Mouse (Mus musculus): Measurements from ENCODE around the gene Paox. TPM values are rescaled to one million over a fixed set of nuclear protein-coding genes. Genes with fewer than 3 reads are reported as not detected.

The Paox gene
- polyA plus RNA-seq, 1 experiment from 2014 or later: 19.6 TPM

DNA sequence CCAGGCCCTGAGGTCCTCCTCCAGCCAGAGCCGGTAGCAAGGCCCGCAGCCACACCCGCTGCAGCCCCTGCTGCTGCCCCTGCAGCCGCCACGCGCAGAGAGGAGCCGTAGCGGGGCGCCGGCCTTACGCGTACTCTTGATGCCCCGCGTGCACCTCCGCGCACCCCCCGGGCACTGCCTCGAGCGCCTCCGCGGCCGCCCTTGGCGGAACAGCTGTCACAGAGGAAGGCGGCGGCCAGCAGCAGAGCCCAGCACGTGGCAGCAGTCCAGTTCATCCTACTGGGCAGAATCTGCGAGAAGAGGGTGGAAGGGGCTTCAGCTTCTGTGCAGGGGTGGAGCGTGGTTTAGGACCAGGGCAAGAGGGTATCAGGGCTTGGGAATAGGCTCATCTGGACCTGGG lies 37.8 kb downstream of the Paox start:
- H3K4me2 ChIP-seq (replicated peaks): peak overlapping the region; percentile 58
- H3K27me3 ChIP-seq: peaks cover 63% of the 10 kb centered on the region
- H3K4me3 ChIP-seq: peak overlapping the region; percentile 33
- WGBS: under 1% methylated on average over 28 of the region's 28 CpGs
- no peak for ATAC-seq (ENCODE audit: low FRiP score, low read depth)
- H3K9me3 ChIP-seq: no peaks in the 10 kb centered on the region
- H3K9ac ChIP-seq: peak overlapping the region; percentile 57
- no peak overlapping the region for H3K27ac ChIP-seq
- peaks cover 8% of the 10 kb centered on the region for H3K36me3 ChIP-seq
- peaks cover 8% of the 10 kb centered on the region; the same call in 1 of the 2 replicates for H3K4me1 ChIP-seq

- H3K4me1 ChIP-seq: peaks cover 8% of the 10 kb centered on the region; the same call in 1 of the 2 replicates
- WGBS: 20% methylated on average over 4 of the region's 4 CpGs
- H3K36me3 ChIP-seq: peaks cover 8% of the 10 kb centered on the region
- H3K4me3 ChIP-seq: peak overlapping the region; percentile 33
- ATAC-seq (ENCODE audit: low FRiP score, low read depth): no peak
- H3K27me3 ChIP-seq: peaks cover 66% of the 10 kb centered on the region
- H3K9ac ChIP-seq: no peak overlapping the region
- no peak overlapping the region for H3K27ac ChIP-seq
- H3K9me3 ChIP-seq: no peaks in the 10 kb centered on the region
- peak overlapping the region; percentile 58 for H3K4me2 ChIP-seq (replicated peaks)
These were observed 38.2 kb downstream of the Paox start for GRCm38 (mm10) chr7:140153829-140154217.

DNA sequence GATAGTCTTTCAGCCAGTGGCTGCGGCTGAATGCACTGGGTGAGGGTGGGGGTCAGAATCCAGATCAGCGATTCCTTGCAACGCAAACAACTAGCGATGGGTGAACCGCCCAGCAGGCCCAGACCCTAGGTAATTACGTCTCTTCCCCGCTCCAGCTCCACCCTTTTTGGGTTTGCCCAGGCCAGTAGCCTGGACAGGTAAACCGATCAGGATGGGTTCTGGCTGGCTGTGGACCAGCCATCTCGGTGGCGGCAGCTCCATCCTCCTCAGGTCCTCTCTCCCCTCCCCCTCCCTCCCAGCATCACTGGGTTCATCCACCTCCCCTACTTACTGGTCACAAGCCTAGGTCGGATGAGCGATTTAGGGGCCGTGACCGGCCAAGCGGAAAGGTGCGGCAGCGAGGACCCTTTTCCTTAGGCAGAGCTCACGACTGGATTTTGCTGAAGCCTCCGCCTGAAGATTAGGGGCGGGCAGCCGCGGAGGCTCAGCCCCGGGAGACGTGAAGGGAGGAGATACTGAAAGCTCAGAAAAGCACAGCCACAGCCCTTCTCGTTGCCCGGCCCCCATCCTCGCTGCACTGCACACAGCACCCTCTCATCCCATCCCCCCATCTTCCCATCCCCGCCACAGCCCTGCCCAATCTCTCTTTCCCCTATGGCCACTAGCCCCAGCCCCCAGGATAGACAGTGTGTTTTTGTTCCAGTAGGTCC lies 38.8 kb downstream of the Paox start, which contains the start of gene Sprn:
Gene Sprn (minus strand): TSS at position 660 of the 710 bp plus-strand sequence.
- Histone ChIP-seq H3K4me2 (replicated peaks) (peak within 1 kb of the TSS; percentile 58), H3K4me1 (peaks cover 8% of the 10 kb centered on the region; the same call in 1 of the 2 replicates), H3K27me3 (peaks cover 66% of the 10 kb centered on the region), H3K27ac (no peak within 1 kb of the TSS), H3K4me3 (peak within 1 kb of the TSS; percentile 33), H3K36me3 (peaks cover 8% of the 10 kb centered on the region), H3K9me3 (no peaks in the 10 kb centered on the region), H3K9ac (peak within 1 kb of the TSS; percentile 45; the same call in 1 of the 2 replicates)
- no peak for ATAC-seq (ENCODE audit: low FRiP score, low read depth)
- WGBS: 4% methylated on average over 28 of the region's 28 CpGs

- H3K4me2 ChIP-seq (replicated peaks): no peak overlapping the region
- 76% methylated on average over 3 of the region's 3 CpGs for WGBS
- peaks cover 24% of the 10 kb centered on the region for H3K27me3 ChIP-seq
- no peak overlapping the region for H3K9ac ChIP-seq
- no peaks in the 10 kb centered on the region for H3K36me3 ChIP-seq
- H3K9me3 ChIP-seq: no peaks in the 10 kb centered on the region
- no peak overlapping the region for H3K4me3 ChIP-seq
- no peak overlapping the region for H3K27ac ChIP-seq
- no peaks in the 10 kb centered on the region for H3K4me1 ChIP-seq
- no peak for ATAC-seq (ENCODE audit: low FRiP score, low read depth)
These were observed 44.8 kb downstream of the Paox start for GRCm38 (mm10) chr7:140160363-140160762.

GRCm38 (mm10) chr7:140164664-140165063 lies 49.1 kb downstream of the Paox start, which contains the start of gene Olfr522:
TSS of gene Olfr522 (minus strand) at chr7:140164764.
- Histone ChIP-seq H3K9ac (no peak within 1 kb of the TSS), H3K4me3 (no peak within 1 kb of the TSS), H3K9me3 (no peaks in the 10 kb centered on the region), H3K4me1 (no peaks in the 10 kb centered on the region), H3K27ac (no peak within 1 kb of the TSS), H3K27me3 (no peaks in the 10 kb centered on the region), H3K4me2 (replicated peaks) (no peak within 1 kb of the TSS), H3K36me3 (no peaks in the 10 kb centered on the region)
- ATAC-seq (ENCODE audit: low FRiP score, low read depth): no peak
- WGBS: 72% methylated on average over 7 of the region's 7 CpGs

DNA sequence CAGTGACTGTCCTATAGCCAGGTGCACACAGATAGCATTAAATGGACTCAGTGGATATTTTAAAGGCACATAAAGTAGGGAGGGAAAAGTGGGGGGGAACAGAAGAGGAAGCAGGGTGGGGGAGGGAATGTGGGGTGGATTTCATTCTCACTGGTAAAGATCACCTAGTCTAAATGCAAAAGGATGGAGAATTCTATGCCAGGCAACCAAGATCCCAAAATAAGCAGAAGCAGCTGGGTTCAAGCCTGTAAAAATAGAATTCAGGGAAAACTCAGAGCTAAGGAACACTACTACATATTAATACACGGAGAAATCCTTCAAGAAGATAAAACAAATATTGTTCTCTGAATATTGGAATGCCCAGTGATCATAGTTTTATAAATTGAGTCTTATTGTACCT lies 52.4 kb downstream of the Paox start:
- no peak for ATAC-seq (ENCODE audit: low FRiP score, low read depth)
- 83% methylated on average over 1 of the region's 1 CpGs for WGBS

DNA sequence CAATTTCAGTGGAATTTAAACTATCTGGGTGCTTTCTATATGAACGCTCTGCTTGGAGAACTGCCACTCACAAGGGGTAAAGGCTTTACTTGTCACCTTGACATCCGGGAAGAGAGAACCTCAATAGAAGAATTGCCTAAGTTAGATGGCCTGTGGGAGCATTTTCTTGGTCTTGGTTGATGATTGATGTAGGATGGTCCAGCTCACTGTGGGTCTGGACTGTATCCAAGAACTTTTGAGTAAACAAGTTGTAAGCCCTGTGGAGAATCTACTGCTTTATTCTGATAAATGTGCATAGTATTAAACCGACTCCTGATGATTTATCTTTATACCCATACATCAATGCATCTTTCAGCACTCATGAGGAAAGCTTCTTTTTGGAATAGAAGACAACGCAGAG lies 53.8 kb downstream of the Paox start:
- no peak overlapping the region for H3K4me3 ChIP-seq
- 82% methylated on average over 4 of the region's 4 CpGs for WGBS
- no peaks in the 10 kb centered on the region for H3K36me3 ChIP-seq

More for the DNA sequence above, 52.4 kb downstream of the Paox start:
- no peak overlapping the region for H3K4me2 ChIP-seq (replicated peaks)
- no peaks in the 10 kb centered on the region for H3K27me3 ChIP-seq
- no peaks in the 10 kb centered on the region for H3K4me1 ChIP-seq
- H3K9ac ChIP-seq: no peak overlapping the region
- H3K36me3 ChIP-seq: no peaks in the 10 kb centered on the region
- no peaks in the 10 kb centered on the region for H3K9me3 ChIP-seq
- H3K27ac ChIP-seq: no peak overlapping the region
- no peak overlapping the region for H3K4me3 ChIP-seq

GRCm38 (mm10) chr7:140170863-140171262 lies 55.3 kb downstream of the Paox start:
- Histone ChIP-seq H3K36me3 (no peaks in the 10 kb centered on the region), H3K4me2 (replicated peaks) (no peak overlapping the region), H3K27me3 (no peaks in the 10 kb centered on the region), H3K4me3 (no peak overlapping the region), H3K4me1 (no peaks in the 10 kb centered on the region), H3K27ac (no peak overlapping the region), H3K9me3 (no peaks in the 10 kb centered on the region), H3K9ac (no peak overlapping the region)
- WGBS: 90% methylated on average over 3 of the region's 3 CpGs
- ATAC-seq (ENCODE audit: low FRiP score, low read depth): no peak

More for the DNA sequence above, 53.8 kb downstream of the Paox start:
- Histone ChIP-seq H3K27ac (no peak overlapping the region), H3K9me3 (no peaks in the 10 kb centered on the region), H3K9ac (no peak overlapping the region), H3K4me1 (no peaks in the 10 kb centered on the region), H3K27me3 (no peaks in the 10 kb centered on the region), H3K4me2 (replicated peaks) (no peak overlapping the region)
- ATAC-seq (ENCODE audit: low FRiP score, low read depth): no peak

GRCm38 (mm10) chr7:140172936-140173335 lies 57.3 kb downstream of the Paox start, which contains the start of gene Olfr523:
TSS of gene Olfr523 (plus strand) at chr7:140173217.
- Histone ChIP-seq H3K4me3 (no peak within 1 kb of the TSS), H3K4me1 (no peaks in the 10 kb centered on the region), H3K27me3 (no peaks in the 10 kb centered on the region), H3K27ac (no peak within 1 kb of the TSS), H3K4me2 (replicated peaks) (no peak within 1 kb of the TSS), H3K36me3 (no peaks in the 10 kb centered on the region), H3K9me3 (no peaks in the 10 kb centered on the region), H3K9ac (no peak within 1 kb of the TSS)
- WGBS: 17% methylated on average over 1 of the region's 1 CpGs
- no peak for ATAC-seq (ENCODE audit: low FRiP score, low read depth)

- Histone ChIP-seq H3K27ac (no peak overlapping the region), H3K4me3 (no peak overlapping the region), H3K9ac (no peak overlapping the region), H3K27me3 (no peaks in the 10 kb centered on the region), H3K4me2 (replicated peaks) (no peak overlapping the region), H3K4me1 (no peaks in the 10 kb centered on the region), H3K36me3 (no peaks in the 10 kb centered on the region), H3K9me3 (no peaks in the 10 kb centered on the region)
- WGBS: 85% methylated on average over 2 of the region's 2 CpGs
- ATAC-seq (ENCODE audit: low FRiP score, low read depth): no peak
These were observed 63.6 kb downstream of the Paox start for GRCm38 (mm10) chr7:140179176-140179575.

DNA sequence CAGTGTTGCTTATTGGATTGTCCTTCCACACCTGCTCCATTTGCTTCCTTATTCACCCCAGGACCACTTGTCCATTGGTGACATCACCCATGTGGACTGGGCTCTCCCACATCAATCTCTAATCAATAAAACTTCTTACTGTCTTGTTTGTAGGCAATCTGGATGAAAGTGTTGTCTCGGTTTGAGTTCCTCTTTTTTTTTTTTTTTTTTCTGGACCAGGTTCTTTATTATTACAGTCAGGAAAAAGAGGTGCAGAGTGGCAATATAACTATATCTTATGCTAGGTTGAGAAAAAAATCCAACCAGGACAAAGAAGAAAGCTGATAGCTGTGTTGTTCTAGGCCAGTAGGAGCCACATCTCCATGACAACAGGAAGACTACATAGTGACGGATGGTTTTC lies 65.1 kb downstream of the Paox start:
- H3K4me1 ChIP-seq: no peaks in the 10 kb centered on the region
- 78% methylated on average over 2 of the region's 2 CpGs for WGBS
- no peaks in the 10 kb centered on the region for H3K36me3 ChIP-seq
- ATAC-seq (ENCODE audit: low FRiP score, low read depth): no peak
- H3K27me3 ChIP-seq: no peaks in the 10 kb centered on the region
- no peak overlapping the region for H3K4me3 ChIP-seq
- H3K9me3 ChIP-seq: no peaks in the 10 kb centered on the region
- no peak overlapping the region for H3K27ac ChIP-seq
- no peak overlapping the region for H3K4me2 ChIP-seq (replicated peaks)
- H3K9ac ChIP-seq: no peak overlapping the region

GRCm38 (mm10) chr7:140184206-140184605 lies 68.6 kb downstream of the Paox start:
- no peaks in the 10 kb centered on the region for H3K36me3 ChIP-seq
- H3K9ac ChIP-seq: no peak overlapping the region
- no peak overlapping the region for H3K27ac ChIP-seq
- H3K4me3 ChIP-seq: no peak overlapping the region
- 80% methylated on average over 4 of the region's 4 CpGs for WGBS
- no peaks in the 10 kb centered on the region for H3K27me3 ChIP-seq
- no peak for ATAC-seq (ENCODE audit: low FRiP score, low read depth)
- H3K4me1 ChIP-seq: 0 out of 2 replicates have a peak, but pooled peaks cover 3% of the 10 kb centered on the region
- H3K4me2 ChIP-seq (replicated peaks): no peak overlapping the region
- H3K9me3 ChIP-seq: no peaks in the 10 kb centered on the region

Measured in limb, embryonic 13.5 days (tissue).